ENCODE assay signal across 21 mouse cellular contexts in genomic region chr8:91089601-91090000, GRCm38 (mm10). TPM values are rescaled to one million over a fixed set of nuclear protein-coding genes. Genes with fewer than 3 reads are reported as not detected.
DNase-seq lines count a peak whose midpoint lies in the region; ATAC-seq and TF ChIP-seq lines count a peak whose summit lies in the region.
"Had no signal": no experiment of that assay in that cellular context is flagged by ENCODE, and none has a peak within 500 bp of the region (broad histone marks: within the 10 kb centered on the region; RNA-seq: fewer than 3 reads in every experiment).

No protein-coding gene starts in this region.

- no peak for TF ChIP-seq EP300 in lung, postnatal 0 days (IDR thresholded peaks at IDR 0.05)

- H3K36me3 ChIP-seq in lung, embryonic 15.5 days: peaks cover 35% of the 10 kb centered on the region; the same call in 1 of the 2 replicates
- peaks cover 27% of the 10 kb centered on the region; the same call in 1 of the 2 replicates for H3K36me3 ChIP-seq in lung, postnatal 0 days (ENCODE audit: insufficient read depth, low read length)

- no peak for DNase-seq in lung, postnatal 4 days
- DNase-seq in lung, postnatal 0 days (ENCODE audit: low spot score): peak; percentile 54
- DNase-seq in lung, postnatal 14 days: no peak
- DNase-seq: adrenal gland, adult 2 months; adrenal gland, postnatal 10 days; adrenal gland, postnatal 25 days; cerebellum, adult 11 months; cerebellum, adult 18-20 months; cerebellum, adult 8-10 months; cerebellum, adult 9-11 months; cerebellum, postnatal 14 days; cerebellum, postnatal 36 days; embryo, embryonic 11 days had no signal

- TF ChIP-seq CTCF in lung, postnatal 0 days (IDR thresholded peaks at IDR 0.05): no peak

- H3K4me2 ChIP-seq in lung, embryonic 15.5 days: no peak overlapping the region
- H3K4me2 ChIP-seq in lung, postnatal 0 days (replicated peaks; ENCODE audit: low read depth, low read length): no peak overlapping the region
- H3K4me2 ChIP-seq: embryonic facial prominence, embryonic 13.5 days; embryonic facial prominence, embryonic 15.5 days; forebrain, embryonic 12.5 days had no signal

- H3K27ac ChIP-seq in lung, embryonic 15.5 days: peak overlapping the region; percentile 38
- H3K27ac ChIP-seq in lung, postnatal 0 days (ENCODE audit: low read length): no peak overlapping the region
- H3K27ac ChIP-seq: embryonic facial prominence, embryonic 13.5 days; embryonic facial prominence, embryonic 15.5 days; forebrain, embryonic 10.5 days; forebrain, embryonic 12.5 days had no signal

- peak; percentile 67; the same call in 1 of the 2 replicates for ATAC-seq in lung, embryonic 15.5 days (ENCODE audit: borderline replicate concordance, extremely low read depth, low FRiP score, low TSS enrichment)
- peak; percentile 67 for ATAC-seq in lung, postnatal 0 days
- ATAC-seq: forebrain, embryonic 14.5 days; forebrain, embryonic 16.5 days had no signal

- H3K9ac ChIP-seq in lung, embryonic 15.5 days: no peak overlapping the region
- H3K9ac ChIP-seq in lung, postnatal 0 days (replicated peaks; ENCODE audit: low read depth): no peak overlapping the region
- H3K9ac ChIP-seq: embryonic facial prominence, embryonic 13.5 days; embryonic facial prominence, embryonic 15.5 days; forebrain, embryonic 12.5 days had no signal

- 64% methylated on average over 2 of the region's 2 CpGs for WGBS in lung, embryonic 15.5 days
- 57% methylated on average over 2 of the region's 2 CpGs for WGBS in lung, postnatal 0 days

- H3K4me3 ChIP-seq in lung, embryonic 15.5 days: no peak overlapping the region
- H3K4me3 ChIP-seq in lung, postnatal 0 days (ENCODE audit: low read depth, low read length): no peak overlapping the region
- H3K4me3 ChIP-seq: embryonic facial prominence, embryonic 13.5 days; embryonic facial prominence, embryonic 15.5 days; erythroblast, embryonic 14.5 days; forebrain, embryonic 10.5 days; forebrain, embryonic 12.5 days had no signal

- H3K9me3 ChIP-seq in lung, embryonic 15.5 days: no peaks in the 10 kb centered on the region
- H3K9me3 ChIP-seq in lung, postnatal 0 days (ENCODE audit: low read length): no peaks in the 10 kb centered on the region
- H3K9me3 ChIP-seq: embryonic facial prominence, embryonic 13.5 days; embryonic facial prominence, embryonic 15.5 days; forebrain, embryonic 10.5 days; forebrain, embryonic 12.5 days had no signal

- no peaks in the 10 kb centered on the region for H3K4me1 ChIP-seq in lung, embryonic 15.5 days
- no peaks in the 10 kb centered on the region for H3K4me1 ChIP-seq in lung, postnatal 0 days (ENCODE audit: insufficient read depth, low read depth, low read length)
- H3K4me1 ChIP-seq: embryonic facial prominence, embryonic 13.5 days; embryonic facial prominence, embryonic 15.5 days; forebrain, embryonic 10.5 days; forebrain, embryonic 12.5 days had no signal

- no peaks in the 10 kb centered on the region for H3K27me3 ChIP-seq in lung, embryonic 15.5 days
- H3K27me3 ChIP-seq in lung, postnatal 0 days (replicated peaks; ENCODE audit: insufficient read depth, low read length): no peaks in the 10 kb centered on the region
- H3K27me3 ChIP-seq: embryonic facial prominence, embryonic 13.5 days; embryonic facial prominence, embryonic 15.5 days; forebrain, embryonic 12.5 days had no signal

RNA-seq across cellular contexts. Expression of gene Rbl2, which starts 19.7 kb away (rescaled TPM):
- 15.7 and 18.4 TPM in 2 replicates for polyA plus RNA-seq in lung, embryonic 15.5 days (2015; fragmentation: Nextera tagmentation; extraction: Ambion mirVana)
- polyA plus RNA-seq in lung, postnatal 0 days (2015; fragmentation: Nextera tagmentation; extraction: Ambion mirVana): 13.7 and 13.8 TPM in 2 replicates
